Mouse (Mus musculus) heart, postnatal 14 days (tissue): ENCODE measurements at regions not wholly inside any gene's neighbourhood (a gene's known extent, or its start where the extent isn't known, plus 50 kb on each side); places are given as distances from the start of the nearest gene placed in this dataset.
A peak's percentile ranks its signal among the peaks of the same experiment; 100 is the strongest.

Source experiments
- DNase-seq, 2 experiments: peaks; one replicate each; pipeline ENCODE4 v3.0.0; 2021 to 2022
- intact Hi-C: fragments of 180-260 bp; cut with DNase I; formaldehyde crosslinking; loops from one replicate; pipeline ENCODE4 v1.15.1; 2025

- intact Hi-C loops = no loop called here
- no peak for DNase-seq
Observed at GRCm38 (mm10) chr11:111424871-111425270, 358.9 kb downstream of the Kcnj2 start.

GRCm38 (mm10) chr11:111426715-111427114, 360.8 kb downstream of the Kcnj2 start:
- no peak for DNase-seq
- intact Hi-C loops = no loop called here

- intact Hi-C loops = no loop called here
Observed at GRCm38 (mm10) chr11:111442257-111442656, 376.3 kb downstream of the Kcnj2 start.

GRCm38 (mm10) chr11:111443381-111443780, 377.4 kb downstream of the Kcnj2 start:
- DNase-seq = no peak
- intact Hi-C loops = no loop called here

More at GRCm38 (mm10) chr11:111442257-111442656, 376.3 kb downstream of the Kcnj2 start:
- DNase-seq = no peak

GRCm38 (mm10) chr11:111444791-111445190, 378.8 kb downstream of the Kcnj2 start:
- intact Hi-C loops = loop anchor here (1.0 to 5.0 kb wide), 3 partner anchors 378 to 947 kb away; partner anchors contain the start of gene Kcnj2
- no peak for DNase-seq

GRCm38 (mm10) chr11:111445764-111446163, 379.8 kb downstream of the Kcnj2 start:
- intact Hi-C loops = loop anchor here (1.0 to 5.0 kb wide), 4 partner anchors 379 to 948 kb away; partner anchors contain the start of gene Kcnj2
- DNase-seq = peak in 1 of 2 experiments; percentile 9

GRCm38 (mm10) chr11:111450811-111451494, 385.0 kb downstream of the Kcnj2 start:
- DNase-seq = no peak
- intact Hi-C loops = no loop called here

GRCm38 (mm10) chr11:111460046-111460445, 394.1 kb downstream of the Kcnj2 start:
- intact Hi-C loops = no loop called here
- peak in 1 of 2 experiments; percentile 1 for DNase-seq

GRCm38 (mm10) chr11:111484981-111485380, 419.0 kb downstream of the Kcnj2 start:
- intact Hi-C loops = no loop called here
- DNase-seq = no peak

GRCm38 (mm10) chr11:111512471-111512870, 446.5 kb downstream of the Kcnj2 start:
- intact Hi-C loops = no loop called here
- DNase-seq = no peak

GRCm38 (mm10) chr11:111522716-111523115, 456.8 kb downstream of the Kcnj2 start:
- intact Hi-C loops = loop anchor here (5.0 kb wide), 3 partner anchors 55 to 985 kb away; partner anchors contain the start of gene Kcnj2
- DNase-seq = no peak

- intact Hi-C loops = loop anchor here (5.0 kb wide), 3 partner anchors 56 to 986 kb away; partner anchors contain the start of gene Kcnj2
Observed at GRCm38 (mm10) chr11:111523465-111523864, 457.5 kb downstream of the Kcnj2 start.

GRCm38 (mm10) chr11:111526010-111526742, 460.2 kb downstream of the Kcnj2 start:
- DNase-seq = no peak
- intact Hi-C loops = loop anchor here (5.0 kb wide), 1 partner anchor 954 kb away; no protein-coding TSS in a partner anchor

More at GRCm38 (mm10) chr11:111523465-111523864, 457.5 kb downstream of the Kcnj2 start:
- peak; percentile 65 to 76 for DNase-seq

GRCm38 (mm10) chr11:111529591-111529990, 463.6 kb downstream of the Kcnj2 start:
- DNase-seq = no peak
- intact Hi-C loops = loop anchor here (5.0 kb wide), 1 partner anchor 957 kb away; no protein-coding TSS in a partner anchor

- intact Hi-C loops = loop anchor here (5.0 to 10.0 kb wide), 3 partner anchors 574 to 1166 kb away; no protein-coding TSS in a partner anchor
- no peak for DNase-seq
Observed at GRCm38 (mm10) chr11:111530912-111531311, 464.9 kb downstream of the Kcnj2 start.

- DNase-seq = peak in 1 of 2 experiments; percentile 35
- intact Hi-C loops = loop anchor here (5.0 to 10.0 kb wide), 3 partner anchors 572 to 1168 kb away; no protein-coding TSS in a partner anchor
Observed at GRCm38 (mm10) chr11:111532457-111532856, 466.5 kb downstream of the Kcnj2 start.

- DNase-seq = peak; percentile 51 to 69
- intact Hi-C loops = loop anchor here (1.0 to 10.0 kb wide), 4 partner anchors 569 to 1629 kb away; no protein-coding TSS in a partner anchor
Observed at GRCm38 (mm10) chr11:111536040-111536836, 470.3 kb downstream of the Kcnj2 start.

GRCm38 (mm10) chr11:111537654-111538053, 471.7 kb downstream of the Kcnj2 start:
- intact Hi-C loops = loop anchor here (2.0 to 10.0 kb wide), 3 partner anchors 567 to 1241 kb away; no protein-coding TSS in a partner anchor
- DNase-seq = peak; percentile 52 to 73

GRCm38 (mm10) chr11:111539960-111540359, 474.0 kb downstream of the Kcnj2 start:
- no peak for DNase-seq
- intact Hi-C loops = loop anchor here (10.0 kb wide), 2 partner anchors 565 to 1175 kb away; no protein-coding TSS in a partner anchor

- intact Hi-C loops = no loop called here
- no peak for DNase-seq
Observed at GRCm38 (mm10) chr11:111545291-111545690, 479.3 kb downstream of the Kcnj2 start.
